Comparison of ENCODE assay signal across 8 mouse cellular contexts in genomic region chr6:72787322-72787947, GRCm38 (mm10). TPM values are rescaled to one million over a fixed set of nuclear protein-coding genes. Genes with fewer than 3 reads are reported as not detected.
DNase-seq lines count a peak whose midpoint lies in the region; ATAC-seq and TF ChIP-seq lines count a peak whose summit lies in the region.

No protein-coding gene starts in this region.

- ATAC-seq in hindbrain, embryonic 13.5 days (ENCODE audit: low FRiP score) = no peak
- ATAC-seq in liver, embryonic 14.5 days (ENCODE audit: insufficient read depth) = no peak

- TF ChIP-seq CTCF in liver, embryonic 14.5 days (IDR thresholded peaks at IDR 0.05; ENCODE audit: low read depth) = no peak
- no peak for TF ChIP-seq CTCF in small intestine, adult 2 months (IDR thresholded peaks at IDR 0.05; ENCODE audit: extremely low read depth, insufficient read length, insufficient replicate concordance, low read depth, low read length)

- H3K27me3 ChIP-seq in hindbrain, embryonic 13.5 days = peaks cover 39% of the 10 kb centered on the region
- H3K27me3 ChIP-seq in liver, embryonic 14.5 days (ENCODE audit: control insufficient read depth, insufficient read depth, low read length) = peaks cover 39% of the 10 kb centered on the region
- peaks cover 21% of the 10 kb centered on the region for H3K27me3 ChIP-seq in small intestine, adult 2 months (ENCODE audit: control insufficient read depth, insufficient read depth, low read length)

- H3K4me1 ChIP-seq in hindbrain, embryonic 13.5 days (replicated peaks) = peaks cover 27% of the 10 kb centered on the region
- H3K4me1 ChIP-seq in liver, embryonic 14.5 days (replicated peaks; ENCODE audit: control insufficient read depth in 2 of 2, insufficient read depth in 2 of 2, low read length in 1 of 2) = no peaks in the 10 kb centered on the region
- H3K4me1 ChIP-seq in small intestine, adult 2 months (ENCODE audit: control insufficient read depth, insufficient read depth, insufficient read length, low read length) = peaks cover 7% of the 10 kb centered on the region; the same call in 1 of the 2 replicates

- H3K9ac ChIP-seq in hindbrain, embryonic 13.5 days = peak overlapping the region; percentile 79
- no peak overlapping the region for H3K9ac ChIP-seq in liver, embryonic 14.5 days (replicated peaks)

- no peaks in the 10 kb centered on the region for H3K9me3 ChIP-seq in hindbrain, embryonic 13.5 days
- no peaks in the 10 kb centered on the region for H3K9me3 ChIP-seq in liver, embryonic 14.5 days (ENCODE audit: control insufficient read depth, low read length)

- peak overlapping the region; percentile 98 for H3K4me2 ChIP-seq in hindbrain, embryonic 13.5 days
- H3K4me2 ChIP-seq in liver, embryonic 14.5 days (ENCODE audit: low read depth) = peak overlapping the region; percentile 61

- no peak for TF ChIP-seq EP300 in liver, embryonic 14.5 days (IDR thresholded peaks at IDR 0.05; ENCODE audit: low read depth)

- WGBS in hindbrain, embryonic 13.5 days = under 1% methylated on average over 19 of the region's 19 CpGs
- 31% methylated on average over 19 of the region's 19 CpGs for WGBS in liver, embryonic 14.5 days (ENCODE audit: insufficient replicate concordance)
- 69% methylated on average over 19 of the region's 19 CpGs for WGBS in small intestine, adult 2 months

- peak; percentile 99 for DNase-seq in ES-CJ7 (ENCODE audit: low read depth, low spot score)
- peak; percentile 48 for DNase-seq in embryo, embryonic 10 days (ENCODE audit: low spot score)
- DNase-seq in liver, embryonic 14.5 days (ENCODE audit: low read depth in 3 of 3, low spot score in 3 of 3) = no peak
- no peak for DNase-seq in thymus, postnatal 14 days
- no peak for DNase-seq in natural killer cell, adult 2 months (ENCODE audit: low spot score in 2 of 2)
- DNase-seq in layer of hippocampus, adult 9-11 months = no peak

- H3K4me3 ChIP-seq in hindbrain, embryonic 13.5 days = peak overlapping the region; percentile 67
- H3K4me3 ChIP-seq in liver, embryonic 14.5 days (ENCODE audit: insufficient read depth in 1 of 2, low read depth in 2 of 2, low read length in 2 of 2) = peak overlapping the region; percentile 54 to 56
- H3K4me3 ChIP-seq in small intestine, adult 2 months (ENCODE audit: low read depth, low read length) = peak overlapping the region; percentile 73

- H3K36me3 ChIP-seq in hindbrain, embryonic 13.5 days = no peaks in the 10 kb centered on the region
- no peaks in the 10 kb centered on the region for H3K36me3 ChIP-seq in liver, embryonic 14.5 days (replicated peaks; ENCODE audit: control insufficient read depth, insufficient read depth, low read depth)
- H3K36me3 ChIP-seq in small intestine, adult 2 months (ENCODE audit: control insufficient read depth, insufficient read depth, low read length) = no peaks in the 10 kb centered on the region

- no peak for TF ChIP-seq POLR2A in small intestine, adult 2 months (IDR thresholded peaks at IDR 0.05; ENCODE audit: low read depth, low read length)

- no peak overlapping the region for H3K27ac ChIP-seq in hindbrain, embryonic 13.5 days
- no peak overlapping the region for H3K27ac ChIP-seq in liver, embryonic 14.5 days
- H3K27ac ChIP-seq in small intestine, adult 2 months (ENCODE audit: insufficient read depth, low read depth, low read length) = no peak overlapping the region

RNA-seq across cellular contexts. Expression of gene Tcf7l1, which starts 1.6 kb away (rescaled TPM):
- polyA plus RNA-seq in hindbrain, embryonic 13.5 days (2015; fragmentation: Nextera tagmentation; extraction: Ambion mirVana) = 7.4 and 8.0 TPM in 2 replicates
- 3.0 and 3.1 TPM in 2 replicates for polyA plus RNA-seq in liver, embryonic 14.5 days (2012; rRNA removed)
- 3.1 and 3.6 TPM in 2 replicates for polyA plus RNA-seq in liver, embryonic 14.5 days (2014; fragmentation: Nextera tagmentation; extraction: Ambion mirVana)
- polyA plus RNA-seq in small intestine, adult 2 months (2012; rRNA removed) = 4.7 and 5.8 TPM in 2 replicates

Comparison
In these comparisons a context has a peak if more than half of its experiments do, and no peak if none do; other contexts are left out.
1. DNase-seq: peak in ES-CJ7 (single experiment) and embryo, embryonic 10 days (single experiment); none in liver, embryonic 14.5 days (0 of 3), thymus, postnatal 14 days (single experiment), natural killer cell, adult 2 months (0 of 2) and layer of hippocampus, adult 9-11 months (single experiment).
2. Peak in every context shown above with its lines, with median percentiles within 50 percentile points of each other: H3K4me3 ChIP-seq.